Mouse (Mus musculus): ENCODE data around the gene Snx21.

DNA sequence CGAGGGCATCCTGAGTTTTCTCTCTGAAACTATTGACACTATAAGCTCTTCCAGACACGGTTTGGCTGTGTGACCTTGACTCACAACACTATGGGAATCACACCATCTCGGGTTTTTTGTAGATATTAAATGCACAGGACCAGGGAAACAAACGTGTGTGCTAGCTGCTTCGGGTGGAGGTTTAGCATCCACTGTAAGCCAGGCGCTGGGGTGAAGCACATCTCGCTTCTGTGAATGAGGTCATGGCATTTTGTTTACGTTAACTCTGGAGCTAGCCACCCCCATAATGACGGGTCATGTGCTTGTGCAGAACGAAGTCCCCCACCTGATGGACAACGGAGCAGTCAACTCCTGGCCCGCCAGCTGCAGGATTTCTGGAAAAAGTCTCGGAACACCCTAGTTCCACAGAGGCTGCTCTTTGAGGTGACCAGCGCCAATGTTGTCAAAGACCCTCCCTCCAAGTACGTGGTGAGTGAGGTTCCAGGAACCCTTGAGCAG lies 814 bp downstream of the Snx21 start:
- TF ChIP-seq GATA1 (IDR thresholded peaks at IDR 0.05; ENCODE audit: borderline replicate concordance, low read length) (no peak), FLI1 (IDR thresholded peaks at IDR 0.05; ENCODE audit: low read length) (no peak)

Data from megakaryocyte, embryonic 14.5 days (primary cell).